In genomic region chr1:106560105-106560504, GRCm38 (mm10) we compare ENCODE assay signal across 24 mouse cellular contexts.
DNase-seq lines count a peak whose midpoint lies in the region; ATAC-seq lines count a peak whose summit lies in the region.
"Had no signal": no experiment of that assay in that cellular context is flagged by ENCODE, and none has a peak within 500 bp of the region (broad histone marks: within the 10 kb centered on the region; RNA-seq: fewer than 3 reads in every experiment).

No protein-coding gene starts in this region.

- H3K4me1 ChIP-seq in heart, embryonic 16.5 days (ENCODE audit: control insufficient read depth, insufficient read depth, low read length), result peaks cover 19% of the 10 kb centered on the region
- peaks cover 29% of the 10 kb centered on the region for H3K4me1 ChIP-seq in kidney, embryonic 16.5 days (ENCODE audit: insufficient read depth, low read length)
- H3K4me1 ChIP-seq: forebrain, embryonic 15.5 days; liver, embryonic 12.5 days had no signal

- no peak for ATAC-seq in heart, embryonic 16.5 days (replicated peaks; ENCODE audit: extremely low read depth, insufficient read depth, low FRiP score)
- ATAC-seq in kidney, embryonic 16.5 days (ENCODE audit: low FRiP score, low TSS enrichment), result no peak
- ATAC-seq: forebrain, embryonic 15.5 days; hindbrain, embryonic 16.5 days; liver, embryonic 12.5 days; midbrain, embryonic 16.5 days had no signal

- H3K36me3 ChIP-seq in heart, embryonic 16.5 days (ENCODE audit: control insufficient read depth, insufficient read depth), result no peaks in the 10 kb centered on the region
- H3K36me3 ChIP-seq in kidney, embryonic 16.5 days (ENCODE audit: insufficient read depth, low read length), result no peaks in the 10 kb centered on the region
- H3K36me3 ChIP-seq: embryonic facial prominence, embryonic 15.5 days; forebrain, embryonic 15.5 days; heart, embryonic 13.5 days; limb, embryonic 12.5 days; liver, embryonic 12.5 days; midbrain, embryonic 10.5 days; neural tube, embryonic 13.5 days had no signal

- H3K4me2 ChIP-seq in heart, embryonic 16.5 days (ENCODE audit: low read depth, low read length), result no peak overlapping the region
- no peak overlapping the region for H3K4me2 ChIP-seq in kidney, embryonic 16.5 days (replicated peaks; ENCODE audit: low read depth, low read length)
- H3K4me2 ChIP-seq: embryonic facial prominence, embryonic 15.5 days; forebrain, embryonic 15.5 days; heart, embryonic 13.5 days; limb, embryonic 12.5 days; liver, embryonic 12.5 days; neural tube, embryonic 13.5 days had no signal

- H3K27me3 ChIP-seq in heart, embryonic 16.5 days (ENCODE audit: control insufficient read depth, insufficient read depth, low read length), result no peaks in the 10 kb centered on the region
- no peaks in the 10 kb centered on the region for H3K27me3 ChIP-seq in kidney, embryonic 16.5 days (ENCODE audit: insufficient read depth, low read length)
- H3K27me3 ChIP-seq: embryonic facial prominence, embryonic 15.5 days; forebrain, embryonic 15.5 days; heart, embryonic 13.5 days; limb, embryonic 12.5 days; liver, embryonic 12.5 days; neural tube, embryonic 13.5 days had no signal

- H3K4me3 ChIP-seq in heart, embryonic 16.5 days (ENCODE audit: low read length), result no peak overlapping the region
- H3K4me3 ChIP-seq in kidney, embryonic 16.5 days (ENCODE audit: low read length), result no peak overlapping the region
- H3K4me3 ChIP-seq: embryonic facial prominence, embryonic 15.5 days; forebrain, embryonic 15.5 days; heart, embryonic 13.5 days; limb, embryonic 12.5 days; liver, embryonic 12.5 days; midbrain, embryonic 10.5 days; myocyte; neural tube, embryonic 13.5 days had no signal

- no peaks in the 10 kb centered on the region for H3K9me3 ChIP-seq in heart, embryonic 16.5 days (replicated peaks; ENCODE audit: control insufficient read depth, low read length)
- no peaks in the 10 kb centered on the region for H3K9me3 ChIP-seq in kidney, embryonic 16.5 days (ENCODE audit: low read length)
- H3K9me3 ChIP-seq: embryonic facial prominence, embryonic 15.5 days; forebrain, embryonic 15.5 days; heart, embryonic 13.5 days; limb, embryonic 12.5 days; liver, embryonic 12.5 days; midbrain, embryonic 10.5 days; neural tube, embryonic 13.5 days had no signal

- H3K9ac ChIP-seq in heart, embryonic 16.5 days (ENCODE audit: low read length), result no peak overlapping the region
- no peak overlapping the region for H3K9ac ChIP-seq in kidney, embryonic 16.5 days (replicated peaks; ENCODE audit: low read length)
- H3K9ac ChIP-seq: embryonic facial prominence, embryonic 15.5 days; forebrain, embryonic 15.5 days; heart, embryonic 13.5 days; limb, embryonic 12.5 days; liver, embryonic 12.5 days; neural tube, embryonic 13.5 days had no signal

- no peak for DNase-seq in heart, adult 9 months (ENCODE audit: low spot score in 2 of 2)
- DNase-seq in kidney, adult 18-20 months, result no peak
- DNase-seq in CD4-positive, CD25-positive, alpha-beta regulatory T cell, adult 2 months (ENCODE audit: low read depth, low spot score), result peak; percentile 44
- peak; percentile 70 for DNase-seq in adipocyte (ENCODE audit: low spot score)
- DNase-seq in adrenal gland, postnatal 10 days, result no peak
- no peak for DNase-seq in thymus, postnatal 14 days
- DNase-seq: adrenal gland, postnatal 14 days; cerebellum, adult 9-10 months; gastrocnemius, postnatal 10 days; heart, postnatal 36 days; lung, adult 18-20 months; thymus, postnatal 25 days had no signal

- WGBS in heart, embryonic 16.5 days, result 41% methylated on average over 3 of the region's 3 CpGs
- WGBS in kidney, embryonic 16.5 days, result 54% methylated on average over 3 of the region's 3 CpGs

- 0 out of 2 replicates have a peak overlapping the region, but pooled peaks have one; percentile 16 for H3K27ac ChIP-seq in heart, embryonic 16.5 days (ENCODE audit: low read length)
- H3K27ac ChIP-seq in kidney, embryonic 16.5 days (ENCODE audit: low read length), result 0 out of 2 replicates have a peak overlapping the region, but pooled peaks have one; percentile 45
- H3K27ac ChIP-seq: embryonic facial prominence, embryonic 15.5 days; forebrain, embryonic 15.5 days; heart, embryonic 13.5 days; limb, embryonic 12.5 days; liver, embryonic 12.5 days; midbrain, embryonic 10.5 days had no signal

Comparison
In these comparisons a context has a peak if more than half of its experiments do, and no peak if none do; other contexts are left out.
1. DNase-seq: peak in CD4-positive, CD25-positive, alpha-beta regulatory T cell, adult 2 months (single experiment) and adipocyte (single experiment); none in heart, adult 9 months (0 of 2), kidney, adult 18-20 months (single experiment), adrenal gland, postnatal 10 days (single experiment) and thymus, postnatal 14 days (single experiment).